In the genomic region with DNA sequence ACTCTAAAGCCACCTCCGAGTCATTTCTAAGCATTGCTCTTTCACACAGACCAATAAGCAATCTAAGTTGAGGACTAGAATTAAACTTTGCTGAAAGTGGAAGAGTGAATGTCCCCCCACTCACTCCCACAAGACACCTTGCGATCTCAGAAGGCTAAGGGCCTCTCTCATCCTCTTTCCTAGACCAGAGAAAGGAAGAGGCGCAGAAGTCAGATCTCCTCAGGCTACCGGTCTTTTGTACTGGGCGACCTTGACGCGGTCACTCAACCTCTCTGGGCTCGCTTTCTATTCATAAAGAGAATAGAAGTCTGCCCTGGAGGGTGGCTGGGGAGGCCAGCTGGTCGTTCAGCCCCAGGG, we compare ENCODE assay signal across 9 mouse cellular contexts. TPM values are rescaled to one million over a fixed set of nuclear protein-coding genes. Genes with fewer than 3 reads are reported as not detected.
DNase-seq lines count a peak whose midpoint lies in the region; ATAC-seq and TF ChIP-seq lines count a peak whose summit lies in the region.
"Had no signal": no experiment of that assay in that cellular context is flagged by ENCODE, and none has a peak within 500 bp of the region (broad histone marks: within the 10 kb centered on the region; RNA-seq: fewer than 3 reads in every experiment).

No protein-coding gene starts in this region.

- no peaks in the 10 kb centered on the region for H3K9me3 ChIP-seq in lung, postnatal 0 days (ENCODE audit: low read length)
- no peaks in the 10 kb centered on the region for H3K9me3 ChIP-seq in limb, embryonic 12.5 days
- no peaks in the 10 kb centered on the region for H3K9me3 ChIP-seq in stomach, embryonic 14.5 days (ENCODE audit: control insufficient read depth, low read depth, low read length)

- ATAC-seq in lung, postnatal 0 days, result no peak
- no peak for ATAC-seq in limb, embryonic 12.5 days (ENCODE audit: insufficient number of reproducible peaks, insufficient read depth, low FRiP score, low TSS enrichment, low read depth)
- ATAC-seq in stomach, embryonic 14.5 days (ENCODE audit: insufficient number of reproducible peaks, insufficient read depth, low FRiP score, low read depth), result no peak

- no peak for TF ChIP-seq EP300 in lung, postnatal 0 days (IDR thresholded peaks at IDR 0.05)

- no peak for TF ChIP-seq CTCF in lung, postnatal 0 days (IDR thresholded peaks at IDR 0.05)
- TF ChIP-seq CTCF in embryonic fibroblast, embryonic 13.5 days (IDR thresholded peaks at IDR 0.05; ENCODE audit: borderline replicate concordance, insufficient read depth, low read length), result no peak

- peak; percentile 22 for DNase-seq in lung, postnatal 0 days (ENCODE audit: low spot score)
- DNase-seq in lung, postnatal 25 days (ENCODE audit: low spot score), result no peak
- no peak for DNase-seq in right cerebral cortex, adult 18-20 months
- no peak for DNase-seq in gastrocnemius, adult 8-10 months (ENCODE audit: low spot score in 2 of 2)
- DNase-seq in adipocyte (ENCODE audit: low spot score), result no peak

- H3K36me3 ChIP-seq in lung, postnatal 0 days (ENCODE audit: insufficient read depth, low read length), result 0 out of 2 replicates have a peak, but pooled peaks cover 3% of the 10 kb centered on the region
- H3K36me3 ChIP-seq in limb, embryonic 12.5 days, result peaks cover 22% of the 10 kb centered on the region
- H3K36me3 ChIP-seq in stomach, embryonic 14.5 days (ENCODE audit: control insufficient read depth, insufficient read depth, low read length), result peaks cover 20% of the 10 kb centered on the region

- H3K4me3 ChIP-seq in lung, postnatal 0 days (ENCODE audit: low read depth, low read length), result peak overlapping the region; percentile 59
- H3K4me3 ChIP-seq in embryonic fibroblast, embryonic 13.5 days (ENCODE audit: insufficient read depth, low read length), result peak overlapping the region; percentile 90
- peak overlapping the region; percentile 66 for H3K4me3 ChIP-seq in limb, embryonic 12.5 days (replicated peaks)
- H3K4me3 ChIP-seq in stomach, embryonic 14.5 days (ENCODE audit: low read depth, low read length), result peak overlapping the region; percentile 79

- WGBS in lung, postnatal 0 days, result 2% methylated on average over 9 of the region's 9 CpGs
- WGBS in limb, embryonic 12.5 days, result 1% methylated on average over 9 of the region's 9 CpGs
- WGBS in stomach, embryonic 14.5 days, result under 1% methylated on average over 9 of the region's 9 CpGs

- 0 out of 2 replicates have a peak, but pooled peaks cover 5% of the 10 kb centered on the region for H3K4me1 ChIP-seq in lung, postnatal 0 days (ENCODE audit: insufficient read depth, low read depth, low read length)
- H3K4me1 ChIP-seq in embryonic fibroblast, embryonic 13.5 days (ENCODE audit: control insufficient read depth, insufficient read depth, low read length), result peaks cover 2% of the 10 kb centered on the region; the same call in 1 of the 2 replicates
- peaks cover 23% of the 10 kb centered on the region for H3K4me1 ChIP-seq in limb, embryonic 12.5 days (replicated peaks)
- H3K4me1 ChIP-seq in stomach, embryonic 14.5 days (ENCODE audit: control insufficient read depth, insufficient read depth, low read length), result peaks cover 18% of the 10 kb centered on the region; the same call in 1 of the 2 replicates

- H3K27me3 ChIP-seq in lung, postnatal 0 days (replicated peaks; ENCODE audit: insufficient read depth, low read length), result no peaks in the 10 kb centered on the region
- H3K27me3 ChIP-seq in limb, embryonic 12.5 days, result no peaks in the 10 kb centered on the region
- H3K27me3 ChIP-seq in stomach, embryonic 14.5 days (ENCODE audit: control insufficient read depth, insufficient read depth, low read length), result no peaks in the 10 kb centered on the region

- TF ChIP-seq POLR2A in embryonic fibroblast, embryonic 13.5 days (IDR thresholded peaks at IDR 0.05; ENCODE audit: low read depth, low read length), result no peak

- peak overlapping the region; percentile 93 for H3K27ac ChIP-seq in lung, postnatal 0 days (ENCODE audit: low read length)
- peak overlapping the region; percentile 78 for H3K27ac ChIP-seq in embryonic fibroblast, embryonic 13.5 days (ENCODE audit: insufficient read depth, low read length)
- H3K27ac ChIP-seq in limb, embryonic 12.5 days, result peak overlapping the region; percentile 84
- H3K27ac ChIP-seq in stomach, embryonic 14.5 days (ENCODE audit: low read length), result peak overlapping the region; percentile 90

- peak overlapping the region; percentile 64 for H3K9ac ChIP-seq in lung, postnatal 0 days (replicated peaks; ENCODE audit: low read depth)
- peak overlapping the region; percentile 78 for H3K9ac ChIP-seq in limb, embryonic 12.5 days (replicated peaks)
- peak overlapping the region; percentile 82 for H3K9ac ChIP-seq in stomach, embryonic 14.5 days (replicated peaks; ENCODE audit: low read depth, low read length)

- H3K4me2 ChIP-seq in lung, postnatal 0 days (replicated peaks; ENCODE audit: low read depth, low read length), result peak overlapping the region; percentile 93
- peak overlapping the region; percentile 88 for H3K4me2 ChIP-seq in limb, embryonic 12.5 days
- peak overlapping the region; percentile 84 for H3K4me2 ChIP-seq in stomach, embryonic 14.5 days (replicated peaks; ENCODE audit: low read depth, low read length)

RNA-seq across cellular contexts. Expression of a gene that starts 7.0 kb away (rescaled TPM):
- 52.3 and 57.5 TPM in 2 replicates for polyA plus RNA-seq in lung, postnatal 0 days (2015; fragmentation: Nextera tagmentation; extraction: Ambion mirVana)
- polyA plus RNA-seq in embryonic fibroblast, embryonic 13.5 days (2011; ENCODE audit: insufficient read length, low read depth, missing spikeins), result 72.4 and 90.1 TPM in 2 replicates
- polyA plus RNA-seq in limb, embryonic 12.5 days (2016; fragmentation: Nextera tagmentation; extraction: Ambion mirVana), result 65.4 and 78.9 TPM in 2 replicates
- polyA plus RNA-seq in stomach, embryonic 14.5 days (2014; fragmentation: Nextera tagmentation; extraction: Ambion mirVana), result 94.9 and 98.0 TPM in 2 replicates
- total RNA-seq in gastrocnemius, adult 8-10 months (2022), result 1 to 10 TPM in 2 of 4 experiments, under 1 TPM in 2; 0.46 to 2.2 (median 0.94) TPM

RNA-seq across cellular contexts. Expression of a gene that starts 19.6 kb away (rescaled TPM):
- polyA plus RNA-seq in lung, postnatal 0 days (2015; fragmentation: Nextera tagmentation; extraction: Ambion mirVana), result 3.5 and 3.6 TPM in 2 replicates
- polyA plus RNA-seq in embryonic fibroblast, embryonic 13.5 days (2011; ENCODE audit: insufficient read length, low read depth, missing spikeins), result not detected in 2 replicates
- 0.80 and 0.87 TPM in 2 replicates for polyA plus RNA-seq in limb, embryonic 12.5 days (2016; fragmentation: Nextera tagmentation; extraction: Ambion mirVana)
- polyA plus RNA-seq in stomach, embryonic 14.5 days (2014; fragmentation: Nextera tagmentation; extraction: Ambion mirVana), result 0.29 and 0.32 TPM in 2 replicates
- under 1 TPM; 0.16 to 0.46 (median 0.31) TPM for total RNA-seq in gastrocnemius, adult 8-10 months (2022)
- total RNA-seq: neutrophil, adult 5-6 weeks had no signal

RNA-seq across cellular contexts. Expression of a gene that starts 24.7 kb away (rescaled TPM):
- polyA plus RNA-seq in lung, postnatal 0 days (2015; fragmentation: Nextera tagmentation; extraction: Ambion mirVana), result 1.1 and 1.2 TPM in 2 replicates
- polyA plus RNA-seq in embryonic fibroblast, embryonic 13.5 days (2011; ENCODE audit: insufficient read length, low read depth, missing spikeins), result 0.19 TPM in 1 of 2 replicates, not detected in the other
- not detected in 2 replicates for polyA plus RNA-seq in limb, embryonic 12.5 days (2016; fragmentation: Nextera tagmentation; extraction: Ambion mirVana)
- not detected in 2 replicates for polyA plus RNA-seq in stomach, embryonic 14.5 days (2014; fragmentation: Nextera tagmentation; extraction: Ambion mirVana)
- total RNA-seq in gastrocnemius, adult 8-10 months (2022), result 10 to 100 TPM in 3 of 4 experiments, 1 to 10 TPM in 1; 9.2 to 14.0 (median 12.3) TPM
